Mouse (Mus musculus) ES-Bruce4 (cell line): ENCODE data around the gene Rnasel.

Experiments
- CTCF ChIP-seq: IDR thresholded peaks from one replicate; pipeline ENCODE4 v1.8.1; 2011; ENCODE audit warnings: low read depth, low read length
- EP300 ChIP-seq: IDR thresholded peaks from 2 replicates; pipeline ENCODE4 v1.6.1; 2011; ENCODE audit warnings: low read depth, low read length; ENCODE audit not compliant: insufficient read depth
- POLR2A ChIP-seq: IDR thresholded peaks from one replicate; pipeline ENCODE4 v1.8.1; 2011; ENCODE audit warnings: low read length; ENCODE audit not compliant: insufficient read depth

DNA sequence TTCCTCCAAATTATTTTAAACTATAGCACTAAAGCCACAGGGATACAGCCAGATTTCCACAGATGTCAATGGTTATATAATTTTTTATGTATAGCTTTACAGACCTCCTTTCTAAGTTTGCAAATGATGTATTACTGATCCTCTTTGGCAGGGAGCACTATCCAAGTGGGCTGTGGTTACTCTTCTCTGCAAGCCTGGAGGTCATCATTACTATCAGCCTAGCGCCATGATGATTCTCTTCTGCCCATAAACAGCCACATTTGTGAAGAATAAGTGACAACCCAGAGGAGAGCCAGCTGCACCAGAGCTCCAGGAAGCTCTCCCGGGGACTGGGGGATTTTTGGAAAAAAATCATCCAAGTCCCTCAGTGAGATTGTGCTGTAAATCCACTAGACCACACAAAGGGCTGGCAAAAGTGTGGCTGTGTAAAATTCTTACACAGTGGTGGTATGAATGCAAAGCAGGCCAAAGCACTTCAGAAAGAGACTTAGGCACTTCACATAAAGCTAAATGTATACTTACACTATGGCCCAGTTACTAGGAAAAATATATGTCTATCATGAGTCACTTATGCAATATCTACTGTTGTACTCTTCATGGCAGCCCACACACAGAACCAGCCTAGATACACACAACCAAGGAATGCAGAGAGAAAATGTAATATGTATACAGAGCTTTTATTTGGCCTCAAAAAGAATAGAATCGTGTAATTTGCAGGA lies 37.5 kb upstream of the Rnasel start:
- TF ChIP-seq CTCF (no peak), POLR2A (no peak), EP300 (no peak)
